Comparison of ENCODE assay signal across 8 mouse cellular contexts in the genomic region with DNA sequence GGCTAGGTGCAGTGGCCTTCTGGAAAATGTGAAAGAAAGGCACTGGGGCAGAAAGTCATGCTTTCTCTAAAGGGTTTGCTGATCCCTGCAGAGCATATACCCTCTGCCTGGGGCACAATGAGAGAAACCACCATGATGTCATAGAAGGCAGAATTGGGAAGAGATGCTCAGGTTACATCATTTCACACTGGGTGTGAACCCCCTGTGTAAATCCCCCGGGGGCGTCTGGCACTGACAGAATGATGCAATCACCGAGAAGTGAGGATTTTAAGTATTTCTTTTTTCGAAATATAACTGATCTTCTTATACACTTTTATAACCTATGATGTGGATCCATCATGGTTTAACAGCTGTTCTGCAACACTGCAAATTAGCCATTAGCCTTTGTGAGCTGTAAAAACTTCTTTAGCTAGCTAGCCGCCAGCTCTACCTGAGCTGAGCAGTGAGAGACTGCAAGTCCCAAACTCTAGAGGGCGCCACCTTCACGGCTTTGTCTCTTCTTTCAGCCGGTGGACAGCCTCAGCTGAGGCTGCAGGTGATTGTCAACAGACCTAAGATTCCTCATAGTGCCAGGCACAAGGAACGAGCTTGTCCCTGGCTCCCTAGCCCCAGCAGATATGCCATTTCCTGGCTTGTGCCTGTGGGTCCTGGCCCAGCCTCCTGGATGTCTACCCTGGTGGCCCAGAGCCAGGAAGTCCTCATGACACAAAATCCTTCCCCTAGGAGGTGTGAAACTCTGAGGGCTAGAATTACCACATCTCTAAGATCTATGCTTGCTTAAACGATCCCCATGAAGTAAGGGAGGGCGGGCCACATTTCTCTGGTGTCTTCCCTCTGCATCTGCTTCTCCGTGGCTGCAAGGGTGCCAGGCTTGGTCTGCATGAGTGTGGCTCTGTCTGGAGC. TPM values are rescaled to one million over a fixed set of nuclear protein-coding genes. Genes with fewer than 3 reads are reported as not detected.
DNase-seq lines count a peak whose midpoint lies in the region; ATAC-seq lines count a peak whose summit lies in the region.

No protein-coding gene starts in this region.

- no peaks in the 10 kb centered on the region for H3K9me3 ChIP-seq in neural tube, embryonic 12.5 days
- H3K9me3 ChIP-seq in neural tube, embryonic 15.5 days (replicated peaks): no peaks in the 10 kb centered on the region
- no peaks in the 10 kb centered on the region for H3K9me3 ChIP-seq in liver, embryonic 16.5 days (replicated peaks; ENCODE audit: control insufficient read depth, low read length)
- H3K9me3 ChIP-seq in midbrain, embryonic 13.5 days: no peaks in the 10 kb centered on the region

- no peak overlapping the region for H3K9ac ChIP-seq in neural tube, embryonic 12.5 days
- no peak overlapping the region for H3K9ac ChIP-seq in neural tube, embryonic 15.5 days (replicated peaks)
- no peak overlapping the region for H3K9ac ChIP-seq in liver, embryonic 16.5 days (ENCODE audit: low read depth, low read length)
- H3K9ac ChIP-seq in midbrain, embryonic 13.5 days (replicated peaks): no peak overlapping the region

- no peaks in the 10 kb centered on the region for H3K4me1 ChIP-seq in neural tube, embryonic 12.5 days
- H3K4me1 ChIP-seq in neural tube, embryonic 15.5 days: no peaks in the 10 kb centered on the region
- no peaks in the 10 kb centered on the region for H3K4me1 ChIP-seq in liver, embryonic 16.5 days (ENCODE audit: control insufficient read depth, low read depth, low read length)
- no peaks in the 10 kb centered on the region for H3K4me1 ChIP-seq in midbrain, embryonic 13.5 days (replicated peaks)

- no peaks in the 10 kb centered on the region for H3K27me3 ChIP-seq in neural tube, embryonic 12.5 days (replicated peaks)
- H3K27me3 ChIP-seq in neural tube, embryonic 15.5 days (replicated peaks): no peaks in the 10 kb centered on the region; the same call in 1 of the 2 replicates
- no peaks in the 10 kb centered on the region for H3K27me3 ChIP-seq in liver, embryonic 16.5 days (ENCODE audit: control insufficient read depth, insufficient read depth, low read depth, low read length)
- H3K27me3 ChIP-seq in midbrain, embryonic 13.5 days: 0 out of 2 replicates have a peak, but pooled peaks cover 8% of the 10 kb centered on the region

- ATAC-seq in neural tube, embryonic 12.5 days (ENCODE audit: low FRiP score, low read depth): peak; percentile 58; the same call in 1 of the 2 replicates
- no peak for ATAC-seq in neural tube, embryonic 15.5 days (ENCODE audit: low FRiP score)
- ATAC-seq in inflammation-experienced regulatory T-cells, adult 6 months: peak; percentile 67
- peak; percentile 39; the same call in 1 of the 2 replicates for ATAC-seq in liver, embryonic 16.5 days (ENCODE audit: low read depth)
- ATAC-seq in midbrain, embryonic 13.5 days: no peak

- H3K36me3 ChIP-seq in neural tube, embryonic 12.5 days: no peaks in the 10 kb centered on the region
- no peaks in the 10 kb centered on the region for H3K36me3 ChIP-seq in neural tube, embryonic 15.5 days
- H3K36me3 ChIP-seq in liver, embryonic 16.5 days (ENCODE audit: control insufficient read depth, insufficient read depth): no peaks in the 10 kb centered on the region
- no peaks in the 10 kb centered on the region for H3K36me3 ChIP-seq in midbrain, embryonic 13.5 days

- no peak overlapping the region for H3K4me3 ChIP-seq in neural tube, embryonic 12.5 days
- H3K4me3 ChIP-seq in neural tube, embryonic 15.5 days (replicated peaks): no peak overlapping the region
- H3K4me3 ChIP-seq in liver, embryonic 16.5 days (ENCODE audit: low read depth, low read length): no peak overlapping the region
- H3K4me3 ChIP-seq in midbrain, embryonic 13.5 days (replicated peaks): no peak overlapping the region

- 46% methylated on average over 12 of the region's 12 CpGs for WGBS in neural tube, embryonic 12.5 days
- WGBS in neural tube, embryonic 15.5 days: 46% methylated on average over 12 of the region's 12 CpGs
- 26% methylated on average over 12 of the region's 12 CpGs for WGBS in liver, embryonic 16.5 days (ENCODE audit: insufficient replicate concordance)
- WGBS in midbrain, embryonic 13.5 days: 55% methylated on average over 12 of the region's 12 CpGs

- peak; percentile 61 for DNase-seq in WW6 (ENCODE audit: low read depth, low spot score)
- peak; percentile 44 to 75 for DNase-seq in cerebellum, postnatal 25 days
- DNase-seq in right cerebral cortex, postnatal 14 days: peak; percentile 31

- no peak overlapping the region for H3K4me2 ChIP-seq in neural tube, embryonic 12.5 days (replicated peaks)
- H3K4me2 ChIP-seq in neural tube, embryonic 15.5 days: no peak overlapping the region
- no peak overlapping the region for H3K4me2 ChIP-seq in liver, embryonic 16.5 days (ENCODE audit: low read depth, low read length)
- no peak overlapping the region for H3K4me2 ChIP-seq in midbrain, embryonic 13.5 days (replicated peaks)

- H3K27ac ChIP-seq in neural tube, embryonic 12.5 days: no peak overlapping the region
- no peak overlapping the region for H3K27ac ChIP-seq in neural tube, embryonic 15.5 days (replicated peaks)
- no peak overlapping the region for H3K27ac ChIP-seq in liver, embryonic 16.5 days (ENCODE audit: low read length)
- no peak overlapping the region for H3K27ac ChIP-seq in midbrain, embryonic 13.5 days

RNA-seq across cellular contexts. Expression of a gene that starts 29.4 kb away (rescaled TPM):
- polyA plus RNA-seq in neural tube, embryonic 12.5 days (2016; fragmentation: Nextera tagmentation; extraction: Ambion mirVana): 0.63 and 0.65 TPM in 2 replicates
- 1.1 and 5.5 TPM in 2 replicates for polyA plus RNA-seq in neural tube, embryonic 15.5 days (2015; fragmentation: Nextera tagmentation; extraction: Ambion mirVana)
- 1 to 10 TPM in 1 of 3 experiments, not detected in 2; 5.0 TPM for polyA plus RNA-seq in inflammation-experienced regulatory T-cells, adult 6 months (2017; shearing (Covaris generic))
- 1.7 and 2.5 TPM in 2 replicates for polyA plus RNA-seq in liver, embryonic 16.5 days (2015; fragmentation: Nextera tagmentation; extraction: Ambion mirVana)
- polyA plus RNA-seq in midbrain, embryonic 13.5 days (2015; fragmentation: Nextera tagmentation; extraction: Ambion mirVana): 0.62 TPM in 1 of 2 replicates, not detected in the other

RNA-seq across cellular contexts. Expression of a gene that starts 36.2 kb away (rescaled TPM):
- polyA plus RNA-seq in neural tube, embryonic 12.5 days (2016; fragmentation: Nextera tagmentation; extraction: Ambion mirVana): 8.4 and 9.4 TPM in 2 replicates
- polyA plus RNA-seq in neural tube, embryonic 15.5 days (2015; fragmentation: Nextera tagmentation; extraction: Ambion mirVana): 6.5 and 6.7 TPM in 2 replicates
- polyA plus RNA-seq in inflammation-experienced regulatory T-cells, adult 6 months (2017; shearing (Covaris generic)): under 1 TPM; 0.15 to 0.91 (median 0.59) TPM
- 0.98 and 1.0 TPM in 2 replicates for polyA plus RNA-seq in liver, embryonic 16.5 days (2015; fragmentation: Nextera tagmentation; extraction: Ambion mirVana)
- polyA plus RNA-seq in midbrain, embryonic 13.5 days (2015; fragmentation: Nextera tagmentation; extraction: Ambion mirVana): 4.6 and 5.0 TPM in 2 replicates

RNA-seq across cellular contexts. Expression of a gene that starts 55.1 kb away (rescaled TPM):
- 19.1 and 21.6 TPM in 2 replicates for polyA plus RNA-seq in neural tube, embryonic 12.5 days (2016; fragmentation: Nextera tagmentation; extraction: Ambion mirVana)
- 41.3 and 45.0 TPM in 2 replicates for polyA plus RNA-seq in neural tube, embryonic 15.5 days (2015; fragmentation: Nextera tagmentation; extraction: Ambion mirVana)
- 1 to 10 TPM in 1 of 3 experiments, under 1 TPM in 2; 0.32 to 1.7 (median 0.46) TPM for polyA plus RNA-seq in inflammation-experienced regulatory T-cells, adult 6 months (2017; shearing (Covaris generic))
- 27.4 and 29.7 TPM in 2 replicates for polyA plus RNA-seq in liver, embryonic 16.5 days (2015; fragmentation: Nextera tagmentation; extraction: Ambion mirVana)
- 21.8 and 25.7 TPM in 2 replicates for polyA plus RNA-seq in midbrain, embryonic 13.5 days (2015; fragmentation: Nextera tagmentation; extraction: Ambion mirVana)

Comparison
In these comparisons a context has a peak if more than half of its experiments do, and no peak if none do; other contexts are left out.
1. ATAC-seq: peak in neural tube, embryonic 12.5 days (single experiment), inflammation-experienced regulatory T-cells, adult 6 months (single experiment) and liver, embryonic 16.5 days (single experiment); none in neural tube, embryonic 15.5 days (single experiment) and midbrain, embryonic 13.5 days (single experiment).
2. Peak in every context shown above with its lines, with median percentiles within 50 percentile points of each other: DNase-seq.